Mouse (Mus musculus): ENCODE data around the gene 6430548M08Rik.

GRCm38 (mm10) chr8:120190810-120191413 lies 77.0 kb downstream of the 6430548M08Rik start:
- no peak for TF ChIP-seq CTCF (IDR thresholded peaks at IDR 0.05; ENCODE audit: borderline replicate concordance, control insufficient read depth, extremely low read depth, insufficient read depth, low read length, poor library complexity)
- TF ChIP-seq POLR2A (IDR thresholded peaks at IDR 0.05; ENCODE audit: control insufficient read depth, extremely low read depth, insufficient read depth, low read length, poor library complexity): no peak

Data from thymus, adult 2 months (tissue).